Mouse (Mus musculus) testis, postnatal 14 days (tissue): ENCODE measurements at regions not wholly inside any gene's neighbourhood (a gene's known extent, or its start where the extent isn't known, plus 50 kb on each side); places are given as distances from the start of the nearest gene placed in this dataset.

Experiments used
- DNase-seq: peaks from one replicate; pipeline ENCODE4 v3.0.0; 2021; ENCODE audit warnings: low spot score

GRCm38 (mm10) chr10:37377258-37378001 lies 238.7 kb upstream of the Marcks start:
- DNase-seq, result no peak

- DNase-seq, result no peak
Observed at GRCm38 (mm10) chr10:37376172-37376571, 237.5 kb upstream of the Marcks start.

- DNase-seq, result no peak
Observed at GRCm38 (mm10) chr10:37375648-37376047, 236.9 kb upstream of the Marcks start.

GRCm38 (mm10) chr10:37368997-37369679 lies 230.4 kb upstream of the Marcks start:
- DNase-seq, result no peak

- DNase-seq, result no peak
Observed at GRCm38 (mm10) chr10:37367796-37368195, 229.1 kb upstream of the Marcks start.

GRCm38 (mm10) chr10:37364506-37364905 lies 225.8 kb upstream of the Marcks start:
- DNase-seq, result no peak

- no peak for DNase-seq
Observed at GRCm38 (mm10) chr10:37360985-37361384, 222.3 kb upstream of the Marcks start.

- no peak for DNase-seq
Observed at GRCm38 (mm10) chr10:37358900-37359299, 220.2 kb upstream of the Marcks start.

GRCm38 (mm10) chr10:37358334-37358733 lies 219.6 kb upstream of the Marcks start:
- DNase-seq, result no peak

GRCm38 (mm10) chr10:37357304-37358060 lies 218.8 kb upstream of the Marcks start:
- no peak for DNase-seq

- no peak for DNase-seq
Observed at GRCm38 (mm10) chr10:37349261-37349660, 210.5 kb upstream of the Marcks start.

GRCm38 (mm10) chr10:37348416-37348815 lies 209.7 kb upstream of the Marcks start:
- no peak for DNase-seq

GRCm38 (mm10) chr10:37347661-37348060 lies 208.9 kb upstream of the Marcks start:
- DNase-seq, result no peak

- no peak for DNase-seq
Observed at GRCm38 (mm10) chr10:37342675-37343074, 204.0 kb upstream of the Marcks start.

- DNase-seq, result no peak
Observed at GRCm38 (mm10) chr10:37339658-37340057, 200.9 kb upstream of the Marcks start.

GRCm38 (mm10) chr10:37338073-37338912 lies 199.6 kb upstream of the Marcks start:
- no peak for DNase-seq

- DNase-seq, result no peak
Observed at GRCm38 (mm10) chr10:37337172-37337620, 198.5 kb upstream of the Marcks start.

GRCm38 (mm10) chr10:37335148-37335547 lies 196.4 kb upstream of the Marcks start:
- DNase-seq, result no peak

- no peak for DNase-seq
Observed at GRCm38 (mm10) chr10:37326168-37326534, 187.4 kb upstream of the Marcks start.

GRCm38 (mm10) chr10:37325514-37326167 lies 186.9 kb upstream of the Marcks start:
- no peak for DNase-seq

- DNase-seq, result no peak
Observed at GRCm38 (mm10) chr10:37323689-37324088, 185.0 kb upstream of the Marcks start.
